Comparison of ENCODE assay signal across 21 mouse cellular contexts in the genomic region with DNA sequence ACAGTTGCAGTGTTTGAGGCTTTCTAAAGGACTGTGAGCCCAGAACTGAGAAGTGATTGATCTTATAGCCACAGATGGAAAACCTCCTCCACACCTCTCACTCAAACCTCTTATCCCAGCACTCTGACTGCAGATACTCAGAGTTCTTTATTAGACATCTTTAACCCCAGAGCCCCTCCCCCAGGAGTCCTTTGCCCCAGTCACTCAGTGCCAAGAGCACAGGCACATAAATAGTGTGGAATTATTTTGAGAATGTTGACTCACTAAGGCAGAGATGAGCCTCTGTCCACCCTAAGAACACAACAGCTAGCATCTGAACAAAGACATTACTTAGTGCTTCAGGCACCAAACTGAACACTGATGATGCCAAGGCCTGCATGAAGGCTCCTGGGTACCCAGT.
DNase-seq lines count a peak whose midpoint lies in the region; ATAC-seq and TF ChIP-seq lines count a peak whose summit lies in the region.
"Had no signal": no experiment of that assay in that cellular context is flagged by ENCODE, and none has a peak within 500 bp of the region (broad histone marks: within the 10 kb centered on the region; RNA-seq: fewer than 3 reads in every experiment).

No protein-coding gene starts in this region.

- no peak for TF ChIP-seq CTCF in hindbrain, postnatal 0 days (IDR thresholded peaks at IDR 0.05; ENCODE audit: low read depth)

- intact Hi-C loops in heart, postnatal 10 days (cut with DNase I) = no loop called here

- H3K27me3 ChIP-seq in heart, embryonic 12.5 days (replicated peaks) = no peaks in the 10 kb centered on the region
- H3K27me3 ChIP-seq in hindbrain, embryonic 15.5 days = no peaks in the 10 kb centered on the region
- no peaks in the 10 kb centered on the region for H3K27me3 ChIP-seq in hindbrain, postnatal 0 days (ENCODE audit: insufficient read depth, low read length)
- H3K27me3 ChIP-seq in heart, embryonic 10.5 days (ENCODE audit: insufficient read depth, poor library complexity, severe bottlenecking) = no peaks in the 10 kb centered on the region
- H3K27me3 ChIP-seq: forebrain, embryonic 13.5 days; hindbrain, embryonic 12.5 days; intestine, embryonic 15.5 days had no signal

- no peak overlapping the region for H3K27ac ChIP-seq in heart, embryonic 12.5 days (ENCODE audit: poor library complexity, severe bottlenecking)
- H3K27ac ChIP-seq in hindbrain, embryonic 15.5 days (replicated peaks) = 0 out of 2 replicates have a peak overlapping the region, but pooled peaks have one; percentile 3
- H3K27ac ChIP-seq in hindbrain, postnatal 0 days = no peak overlapping the region
- H3K27ac ChIP-seq in heart, embryonic 10.5 days = peak overlapping the region; percentile 49; the same call in 1 of the 2 replicates
- H3K27ac ChIP-seq: embryonic facial prominence, embryonic 10.5 days; forebrain, embryonic 13.5 days; hindbrain, embryonic 12.5 days; intestine, embryonic 15.5 days had no signal

- no peaks in the 10 kb centered on the region for H3K4me1 ChIP-seq in heart, embryonic 12.5 days (replicated peaks)
- H3K4me1 ChIP-seq in hindbrain, embryonic 15.5 days (replicated peaks) = no peaks in the 10 kb centered on the region
- no peaks in the 10 kb centered on the region for H3K4me1 ChIP-seq in hindbrain, postnatal 0 days (ENCODE audit: insufficient read depth, low read length)
- H3K4me1 ChIP-seq in heart, embryonic 10.5 days = peaks cover 6% of the 10 kb centered on the region
- H3K4me1 ChIP-seq: embryonic facial prominence, embryonic 10.5 days; forebrain, embryonic 13.5 days; hindbrain, embryonic 12.5 days; intestine, embryonic 15.5 days had no signal

- no peak overlapping the region for H3K4me3 ChIP-seq in heart, embryonic 12.5 days
- no peak overlapping the region for H3K4me3 ChIP-seq in hindbrain, embryonic 15.5 days
- no peak overlapping the region for H3K4me3 ChIP-seq in hindbrain, postnatal 0 days (ENCODE audit: low read length)
- H3K4me3 ChIP-seq in heart, embryonic 10.5 days = no peak overlapping the region
- H3K4me3 ChIP-seq: embryonic facial prominence, embryonic 10.5 days; forebrain, embryonic 13.5 days; hindbrain, embryonic 12.5 days; intestine, embryonic 15.5 days had no signal

- no peak overlapping the region for H3K4me2 ChIP-seq in heart, embryonic 12.5 days
- no peak overlapping the region for H3K4me2 ChIP-seq in hindbrain, embryonic 15.5 days
- H3K4me2 ChIP-seq in hindbrain, postnatal 0 days (ENCODE audit: low read depth, low read length) = no peak overlapping the region
- H3K4me2 ChIP-seq: forebrain, embryonic 13.5 days; hindbrain, embryonic 12.5 days; intestine, embryonic 15.5 days had no signal

- H3K36me3 ChIP-seq in heart, embryonic 12.5 days = no peaks in the 10 kb centered on the region
- no peaks in the 10 kb centered on the region for H3K36me3 ChIP-seq in hindbrain, embryonic 15.5 days
- H3K36me3 ChIP-seq in hindbrain, postnatal 0 days (ENCODE audit: insufficient read depth, low read length) = no peaks in the 10 kb centered on the region
- no peaks in the 10 kb centered on the region for H3K36me3 ChIP-seq in heart, embryonic 10.5 days
- H3K36me3 ChIP-seq: embryonic facial prominence, embryonic 10.5 days; G1E; hindbrain, embryonic 12.5 days; intestine, embryonic 15.5 days had no signal

- DNase-seq in heart, adult 11 months = peak; percentile 83
- DNase-seq in hindbrain, postnatal 0 days (ENCODE audit: low spot score) = no peak
- no peak for DNase-seq in heart, embryonic 10.5 days (ENCODE audit: low spot score)
- peak; percentile 34 to 38 for DNase-seq in heart, postnatal 10 days
- no peak for DNase-seq in gastrocnemius, postnatal 25 days
- no peak for DNase-seq in ovary, postnatal 10 days (ENCODE audit: low spot score)
- DNase-seq: adrenal gland, postnatal 25 days; B cell, adult 2 months; cerebellum, adult 2 months; cerebellum, postnatal 10 days; forebrain, postnatal 0 days; gastrocnemius, postnatal 14 days; kidney, adult 18-20 months had no signal

- H3K9me3 ChIP-seq in heart, embryonic 12.5 days (replicated peaks) = no peaks in the 10 kb centered on the region
- no peaks in the 10 kb centered on the region for H3K9me3 ChIP-seq in hindbrain, embryonic 15.5 days
- H3K9me3 ChIP-seq in hindbrain, postnatal 0 days (ENCODE audit: low read length) = no peaks in the 10 kb centered on the region
- H3K9me3 ChIP-seq in heart, embryonic 10.5 days = no peaks in the 10 kb centered on the region
- H3K9me3 ChIP-seq: embryonic facial prominence, embryonic 10.5 days; forebrain, embryonic 13.5 days; G1E; hindbrain, embryonic 12.5 days; intestine, embryonic 15.5 days had no signal

- ATAC-seq in heart, embryonic 12.5 days (ENCODE audit: insufficient number of reproducible peaks, low FRiP score) = no peak
- ATAC-seq in hindbrain, embryonic 15.5 days (ENCODE audit: low FRiP score, low read depth) = no peak
- ATAC-seq in hindbrain, postnatal 0 days = no peak
- ATAC-seq: CD4-positive, CD25-positive, alpha-beta regulatory T cell, adult 4 months; forebrain, embryonic 13.5 days; forebrain, postnatal 0 days; intestine, embryonic 15.5 days had no signal

- no peak overlapping the region for H3K9ac ChIP-seq in heart, embryonic 12.5 days
- no peak overlapping the region for H3K9ac ChIP-seq in hindbrain, embryonic 15.5 days
- no peak overlapping the region for H3K9ac ChIP-seq in hindbrain, postnatal 0 days (replicated peaks; ENCODE audit: low read length)
- H3K9ac ChIP-seq: forebrain, embryonic 13.5 days; forebrain, postnatal 0 days; hindbrain, embryonic 12.5 days; intestine, embryonic 15.5 days had no signal

Comparison
In these comparisons a context has a peak if more than half of its experiments do, and no peak if none do; other contexts are left out.
1. DNase-seq: peak in heart, adult 11 months (single experiment) and heart, postnatal 10 days (2 of 2); none in hindbrain, postnatal 0 days (single experiment), heart, embryonic 10.5 days (single experiment), gastrocnemius, postnatal 25 days (single experiment) and ovary, postnatal 10 days (single experiment).
2. H3K27ac ChIP-seq: peak in hindbrain, embryonic 15.5 days (single experiment) and heart, embryonic 10.5 days (single experiment); none in heart, embryonic 12.5 days (single experiment) and hindbrain, postnatal 0 days (single experiment).